Comparison of ENCODE assay signal across 27 mouse cellular contexts in the genomic region with DNA sequence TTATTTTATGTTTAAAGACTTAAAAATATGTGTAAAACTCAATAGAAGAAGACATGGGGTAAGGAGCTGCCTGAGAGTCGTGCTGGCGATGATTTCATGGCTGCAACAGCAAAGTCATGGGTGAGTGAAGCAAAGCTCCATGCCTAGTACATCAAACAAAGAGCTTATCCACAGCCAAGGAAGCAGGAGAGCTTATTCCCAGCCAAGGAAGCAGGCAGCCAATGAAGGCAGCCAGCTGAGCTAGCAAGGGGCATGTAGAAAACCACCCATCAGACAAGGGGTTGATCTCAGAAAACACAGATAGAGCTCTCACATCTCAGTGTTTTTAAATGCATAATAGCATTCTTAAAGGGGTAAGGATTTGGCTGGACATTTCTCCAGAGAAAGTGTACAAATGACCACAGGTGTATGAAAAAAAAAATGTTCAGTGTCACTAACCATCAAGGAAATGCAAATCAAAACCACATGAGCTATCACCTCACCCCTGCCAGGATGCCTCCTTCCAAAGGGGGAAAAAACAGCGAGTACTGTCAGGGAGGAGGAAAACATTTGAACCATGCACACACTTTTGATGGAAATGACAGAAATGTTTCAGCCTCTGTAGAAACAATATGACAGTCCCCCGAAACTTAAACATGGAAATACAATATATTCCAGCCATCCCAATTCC.
DNase-seq lines count a peak whose midpoint lies in the region; ATAC-seq and TF ChIP-seq lines count a peak whose summit lies in the region.
"Had no signal": no experiment of that assay in that cellular context is flagged by ENCODE, and none has a peak within 500 bp of the region (broad histone marks: within the 10 kb centered on the region; RNA-seq: fewer than 3 reads in every experiment).

No protein-coding gene starts in this region.

- 66% methylated on average over 4 of the region's 4 CpGs for whole genome bisulfite sequencing in hindbrain, embryonic 15.5 days
- WGBS in hindbrain, embryonic 12.5 days = 77% methylated on average over 4 of the region's 4 CpGs
- WGBS in midbrain, postnatal 0 days = 51% methylated on average over 4 of the region's 4 CpGs
- 54% methylated on average over 4 of the region's 4 CpGs for WGBS in midbrain, embryonic 16.5 days
- 73% methylated on average over 4 of the region's 4 CpGs for WGBS in embryonic facial prominence, embryonic 10.5 days

- H3K4me3 ChIP-seq in hindbrain, embryonic 15.5 days = no peak overlapping the region
- H3K4me3 ChIP-seq in hindbrain, embryonic 12.5 days = no peak overlapping the region
- H3K4me3 ChIP-seq in midbrain, postnatal 0 days (ENCODE audit: low read depth, low read length) = no peak overlapping the region
- H3K4me3 ChIP-seq in midbrain, embryonic 16.5 days (ENCODE audit: low read depth, low read length) = no peak overlapping the region
- H3K4me3 ChIP-seq in embryonic facial prominence, embryonic 10.5 days = no peak overlapping the region
- H3K4me3 ChIP-seq: embryonic facial prominence, embryonic 12.5 days; heart, embryonic 10.5 days; heart, embryonic 15.5 days; limb, embryonic 12.5 days; megakaryocyte, embryonic 14.5 days; midbrain, embryonic 12.5 days; stomach, embryonic 15.5 days had no signal

- no peak for TF ChIP-seq CTCF in midbrain, postnatal 0 days (IDR thresholded peaks at IDR 0.05)

- peak; percentile 68 for DNase-seq in midbrain, postnatal 0 days (ENCODE audit: low spot score)
- DNase-seq in cerebellum, adult 8-10 months = peak; percentile 23
- peak; percentile 53 to 56 for DNase-seq in cerebellum, postnatal 25 days
- DNase-seq in lung, postnatal 4 days = no peak
- DNase-seq in embryonic facial prominence, embryonic 10.5 days (ENCODE audit: low spot score) = no peak
- DNase-seq: adrenal gland, postnatal 25 days; gastrocnemius, postnatal 25 days; heart, adult 11 months; kidney, adult 8-10 months; kidney, postnatal 4 days; lung, postnatal 36 days; retina, postnatal 1 day; right cerebral cortex, postnatal 25 days had no signal

- no peaks in the 10 kb centered on the region for H3K4me1 ChIP-seq in hindbrain, embryonic 15.5 days (replicated peaks)
- H3K4me1 ChIP-seq in hindbrain, embryonic 12.5 days = no peaks in the 10 kb centered on the region
- H3K4me1 ChIP-seq in midbrain, postnatal 0 days (ENCODE audit: insufficient read depth, low read length) = no peaks in the 10 kb centered on the region
- H3K4me1 ChIP-seq in midbrain, embryonic 16.5 days (ENCODE audit: control insufficient read depth, insufficient read depth, low read length) = no peaks in the 10 kb centered on the region
- no peaks in the 10 kb centered on the region for H3K4me1 ChIP-seq in embryonic facial prominence, embryonic 10.5 days
- H3K4me1 ChIP-seq: embryonic facial prominence, embryonic 12.5 days; heart, embryonic 10.5 days; heart, embryonic 15.5 days; limb, embryonic 12.5 days; megakaryocyte, embryonic 14.5 days; midbrain, embryonic 12.5 days; stomach, embryonic 15.5 days had no signal

- no peak overlapping the region for H3K9ac ChIP-seq in hindbrain, embryonic 15.5 days
- H3K9ac ChIP-seq in hindbrain, embryonic 12.5 days = no peak overlapping the region
- no peak overlapping the region for H3K9ac ChIP-seq in midbrain, postnatal 0 days (replicated peaks; ENCODE audit: low read length, poor library complexity, severe bottlenecking)
- H3K9ac ChIP-seq in midbrain, embryonic 16.5 days (ENCODE audit: low read depth, low read length) = no peak overlapping the region
- H3K9ac ChIP-seq: embryonic facial prominence, embryonic 12.5 days; heart, embryonic 15.5 days; hindbrain, embryonic 14.5 days; limb, embryonic 12.5 days; midbrain, embryonic 12.5 days; stomach, embryonic 15.5 days had no signal

- no peaks in the 10 kb centered on the region for H3K9me3 ChIP-seq in hindbrain, embryonic 15.5 days
- no peaks in the 10 kb centered on the region for H3K9me3 ChIP-seq in hindbrain, embryonic 12.5 days (replicated peaks)
- no peaks in the 10 kb centered on the region for H3K9me3 ChIP-seq in midbrain, postnatal 0 days (ENCODE audit: low read length)
- no peaks in the 10 kb centered on the region for H3K9me3 ChIP-seq in midbrain, embryonic 16.5 days (replicated peaks; ENCODE audit: control insufficient read depth, low read length, poor library complexity, severe bottlenecking)
- no peaks in the 10 kb centered on the region for H3K9me3 ChIP-seq in embryonic facial prominence, embryonic 10.5 days
- H3K9me3 ChIP-seq: embryonic facial prominence, embryonic 12.5 days; heart, embryonic 10.5 days; heart, embryonic 15.5 days; limb, embryonic 12.5 days; megakaryocyte, embryonic 14.5 days; midbrain, embryonic 12.5 days; stomach, embryonic 15.5 days had no signal

- no peaks in the 10 kb centered on the region for H3K27me3 ChIP-seq in hindbrain, embryonic 15.5 days
- H3K27me3 ChIP-seq in hindbrain, embryonic 12.5 days = no peaks in the 10 kb centered on the region
- H3K27me3 ChIP-seq in midbrain, postnatal 0 days (ENCODE audit: insufficient read depth, low read length) = no peaks in the 10 kb centered on the region
- H3K27me3 ChIP-seq in midbrain, embryonic 16.5 days (ENCODE audit: control insufficient read depth, insufficient read depth, low read depth, low read length) = no peaks in the 10 kb centered on the region
- H3K27me3 ChIP-seq in embryonic facial prominence, embryonic 10.5 days (replicated peaks; ENCODE audit: low read depth, poor library complexity, severe bottlenecking) = no peaks in the 10 kb centered on the region
- H3K27me3 ChIP-seq: embryonic facial prominence, embryonic 12.5 days; heart, embryonic 15.5 days; limb, embryonic 12.5 days; megakaryocyte, embryonic 14.5 days; midbrain, embryonic 12.5 days; stomach, embryonic 15.5 days had no signal

- no peaks in the 10 kb centered on the region for H3K36me3 ChIP-seq in hindbrain, embryonic 15.5 days
- H3K36me3 ChIP-seq in hindbrain, embryonic 12.5 days = no peaks in the 10 kb centered on the region
- H3K36me3 ChIP-seq in midbrain, postnatal 0 days (ENCODE audit: insufficient read depth, low read length) = no peaks in the 10 kb centered on the region
- H3K36me3 ChIP-seq in midbrain, embryonic 16.5 days (ENCODE audit: control insufficient read depth, insufficient read depth, low read length) = no peaks in the 10 kb centered on the region
- no peaks in the 10 kb centered on the region for H3K36me3 ChIP-seq in embryonic facial prominence, embryonic 10.5 days (replicated peaks)
- H3K36me3 ChIP-seq: embryonic facial prominence, embryonic 12.5 days; heart, embryonic 10.5 days; heart, embryonic 15.5 days; limb, embryonic 12.5 days; midbrain, embryonic 12.5 days; stomach, embryonic 15.5 days had no signal

- H3K4me2 ChIP-seq in hindbrain, embryonic 15.5 days = no peak overlapping the region
- H3K4me2 ChIP-seq in hindbrain, embryonic 12.5 days (replicated peaks) = no peak overlapping the region
- no peak overlapping the region for H3K4me2 ChIP-seq in midbrain, postnatal 0 days (ENCODE audit: low read depth, low read length, poor library complexity, severe bottlenecking)
- no peak overlapping the region for H3K4me2 ChIP-seq in midbrain, embryonic 16.5 days (ENCODE audit: low read length)
- H3K4me2 ChIP-seq: embryonic facial prominence, embryonic 12.5 days; heart, embryonic 15.5 days; hindbrain, embryonic 14.5 days; limb, embryonic 12.5 days; midbrain, embryonic 12.5 days; stomach, embryonic 15.5 days had no signal

- ATAC-seq in hindbrain, embryonic 15.5 days (ENCODE audit: low FRiP score, low read depth) = no peak
- no peak for ATAC-seq in hindbrain, embryonic 12.5 days (ENCODE audit: low FRiP score)
- ATAC-seq in midbrain, postnatal 0 days (ENCODE audit: low FRiP score) = no peak
- no peak for ATAC-seq in midbrain, embryonic 16.5 days
- ATAC-seq: CD4-positive, CD25-positive, alpha-beta regulatory T cell, adult 4 months; intestine, embryonic 16.5 days had no signal

- H3K27ac ChIP-seq in hindbrain, embryonic 15.5 days (replicated peaks) = peak overlapping the region; percentile 38; the same call in 1 of the 2 replicates
- H3K27ac ChIP-seq in hindbrain, embryonic 12.5 days = no peak overlapping the region
- no peak overlapping the region for H3K27ac ChIP-seq in midbrain, postnatal 0 days (ENCODE audit: low read depth, low read length)
- no peak overlapping the region for H3K27ac ChIP-seq in midbrain, embryonic 16.5 days (ENCODE audit: low read length)
- H3K27ac ChIP-seq in embryonic facial prominence, embryonic 10.5 days (replicated peaks) = no peak overlapping the region
- H3K27ac ChIP-seq: embryonic facial prominence, embryonic 12.5 days; heart, embryonic 10.5 days; heart, embryonic 15.5 days; hindbrain, embryonic 14.5 days; kidney, postnatal 0 days; limb, embryonic 12.5 days; midbrain, embryonic 12.5 days; stomach, embryonic 15.5 days had no signal

Comparison
In these comparisons a context has a peak if more than half of its experiments do, and no peak if none do; other contexts are left out.
1. DNase-seq: peak in midbrain, postnatal 0 days (single experiment), cerebellum, adult 8-10 months (single experiment) and cerebellum, postnatal 25 days (2 of 2); none in lung, postnatal 4 days (0 of 2) and embryonic facial prominence, embryonic 10.5 days (single experiment).